Mouse (Mus musculus) cerebellum, adult 2 months (tissue): ENCODE measurements around the gene Fxyd1.

Experiments used
- CTCF ChIP-seq: fragments of 200-500 bp; IDR thresholded peaks from 2 replicates; pipeline ENCODE4 v1.5.1; 2011; ENCODE audit warnings: low read depth, mild to moderate bottlenecking, control low read depth, low read length, moderate library complexity, borderline replicate concordance; ENCODE audit not compliant: insufficient read depth
- POLR2A ChIP-seq: fragments of 200-500 bp; IDR thresholded peaks from 2 replicates; pipeline ENCODE4 v1.6.1; 2011; ENCODE audit warnings: low read length, control low read depth, borderline replicate concordance; ENCODE audit not compliant: insufficient read depth

DNA sequence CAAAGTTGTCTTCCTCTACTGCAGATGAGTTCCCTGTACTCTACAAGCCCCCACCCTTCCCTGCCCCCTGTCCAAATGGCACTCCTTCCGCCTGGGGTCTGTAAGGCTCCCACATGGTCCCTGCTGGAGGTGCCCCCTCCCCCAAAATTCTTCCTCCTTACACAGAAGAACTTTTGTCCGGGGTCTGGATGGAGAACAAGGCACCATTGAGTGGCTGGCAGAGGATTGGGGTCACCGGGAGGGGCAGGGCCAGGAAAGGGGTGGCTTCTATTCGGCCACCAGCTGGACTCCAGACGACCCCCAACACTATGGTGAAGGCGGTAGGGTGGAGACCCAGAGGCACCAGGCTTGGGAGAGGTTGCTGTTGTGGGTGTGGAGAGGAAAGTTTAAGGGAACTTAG is 20.5 kb upstream of the Fxyd1 start:
- TF ChIP-seq POLR2A (no peak), CTCF (no peak)
